Mouse (Mus musculus): ENCODE measurements around the gene Arhgdia. TPM values are rescaled to one million over a fixed set of nuclear protein-coding genes. Genes with fewer than 3 reads are reported as not detected.

Gene Arhgdia
- polyA plus RNA-seq (2012; fragmentation: generic; extraction: Trizol): 1,000 to 10,000 TPM; 1,146 to 2,128 TPM

DNA sequence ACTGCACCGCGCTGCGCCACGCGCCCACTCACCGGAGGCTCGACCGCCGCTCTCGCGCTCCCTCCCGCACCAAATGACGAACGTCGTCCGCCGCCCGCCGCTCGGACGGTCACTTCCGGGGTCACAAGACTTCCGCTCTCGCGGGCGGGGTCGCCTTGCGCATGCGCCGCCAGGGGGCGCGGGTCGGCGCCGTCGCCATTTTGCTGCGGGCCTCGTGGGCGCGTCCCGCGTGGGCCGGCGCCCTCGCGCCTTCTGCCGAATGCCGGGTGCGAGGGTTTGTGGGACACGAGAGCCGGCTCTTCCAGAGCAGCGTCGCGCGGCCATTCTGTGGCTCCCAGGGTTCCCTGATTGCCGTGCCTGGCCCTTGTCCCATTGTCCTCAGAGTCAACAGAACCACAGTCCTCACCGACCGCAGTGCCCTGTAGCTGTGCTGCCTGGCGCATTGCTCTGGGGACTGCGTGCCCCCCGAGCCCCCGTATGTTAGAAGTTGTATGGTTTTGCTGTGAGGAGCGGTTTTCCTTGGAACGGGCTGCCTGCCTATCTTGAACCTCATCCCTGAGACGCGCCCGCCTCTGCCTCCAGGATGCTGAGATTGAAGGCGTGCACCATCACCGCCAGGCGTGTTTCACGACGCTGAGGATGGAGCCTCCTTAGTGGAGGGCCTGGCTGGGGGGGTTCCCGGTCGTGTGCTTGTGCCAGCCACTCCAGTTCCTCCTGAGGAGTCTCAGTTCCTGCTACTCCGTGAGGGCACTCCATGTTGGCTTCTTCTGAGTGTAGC lies at the start of gene Arhgdia:
Arhgdia (minus strand) TSS at position 135 of the 778 bp plus-strand sequence.

GRCm38 (mm10) chr11:120625152-120625775 lies 43.8 kb upstream of the Arhgdia start, which contains the start of gene Sirt7:
Gene Sirt7, minus strand, starts transcription at chr11:120625240.

DNA sequence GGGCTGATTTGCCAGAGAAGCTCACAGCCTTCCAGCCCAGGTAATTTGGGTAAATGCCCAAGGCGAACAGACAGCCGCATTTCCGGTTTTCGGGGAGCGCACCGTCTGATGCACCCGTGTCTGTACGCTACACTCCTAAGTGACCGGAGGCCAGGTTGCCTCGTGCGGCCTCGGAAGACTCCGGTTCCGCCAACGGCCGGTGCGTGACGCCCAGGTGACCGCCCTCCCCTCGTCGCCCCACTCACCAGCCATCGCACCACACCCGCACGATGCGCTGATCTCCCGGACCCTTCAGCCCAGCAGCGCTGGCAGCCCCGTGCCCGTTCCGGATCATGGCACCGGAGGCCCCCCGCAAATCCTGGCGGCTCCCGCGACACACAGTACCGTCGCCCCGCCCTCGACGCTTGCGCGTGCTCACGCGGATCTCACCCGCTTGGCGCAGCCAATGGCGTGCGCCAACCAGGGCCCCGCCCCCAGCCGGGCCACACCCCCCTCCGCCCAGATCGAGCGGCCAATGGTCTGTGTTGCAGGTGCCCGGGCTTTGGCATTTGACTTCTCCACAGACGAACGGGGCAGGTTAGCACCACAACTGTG lies 36.2 kb upstream of the Arhgdia start, which contains the start of gene Pcyt2:
Pcyt2 (minus strand) TSS at position 418 of the 594 bp plus-strand sequence.

DNA sequence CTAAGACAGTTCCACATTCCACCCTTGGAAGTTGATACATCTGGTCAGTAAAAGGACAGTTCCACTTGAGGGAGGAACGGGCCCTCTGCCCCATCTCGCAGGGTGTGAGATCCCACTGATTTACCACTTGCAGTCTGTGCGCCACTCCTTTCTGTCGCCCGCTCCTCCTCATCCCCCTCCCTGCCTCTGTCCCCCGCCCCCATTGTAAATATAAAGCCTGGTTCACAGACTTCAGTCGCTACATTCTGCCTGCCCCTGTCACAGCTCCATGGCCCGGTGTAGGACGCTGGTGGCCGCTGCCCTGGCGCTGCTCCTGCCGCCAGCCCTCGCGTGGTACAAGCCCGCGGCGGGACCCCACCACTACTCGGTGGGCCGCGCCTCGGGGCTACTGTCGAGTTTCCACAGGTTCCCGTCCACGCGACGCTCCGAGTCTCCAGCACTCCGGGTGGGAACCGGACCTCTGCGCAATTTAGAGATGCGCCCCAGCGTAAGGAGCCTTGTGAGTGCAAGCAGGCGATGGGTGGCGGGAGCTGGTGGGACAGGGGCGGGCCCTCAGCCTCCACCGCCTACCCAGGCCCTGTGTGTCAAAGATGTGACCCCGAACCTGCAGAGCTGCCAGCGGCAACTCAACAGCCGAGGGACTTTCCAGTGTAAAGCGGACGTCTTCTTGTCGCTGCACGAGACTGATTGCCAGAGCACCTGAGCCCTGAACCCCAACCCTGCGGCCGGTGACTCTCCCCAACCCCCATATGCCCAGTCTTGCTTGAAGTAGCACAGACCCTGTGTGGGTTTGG lies 27.0 kb upstream of the Arhgdia start, which contains the start of gene Npb:
Npb (plus strand) TSS at position 237 of the 794 bp plus-strand sequence.

GRCm38 (mm10) chr11:120598283-120598989 lies 17.0 kb upstream of the Arhgdia start, which contains the start of the genes Alyref and Anapc11:
Gene Alyref, minus strand, starts transcription at chr11:120598365.
Gene Anapc11, plus strand, starts transcription at chr11:120598421.

GRCm38 (mm10) chr11:120572752-120573584 lies 8.5 kb downstream of the Arhgdia start, which contains the start of gene P4hb:
Gene P4hb, minus strand, starts transcription at chr11:120573253.

GRCm38 (mm10) chr11:120550810-120551440 lies 30.5 kb downstream of the Arhgdia start, which contains the start of gene Ppp1r27:
Gene Ppp1r27, minus strand, starts transcription at chr11:120551132.

DNA sequence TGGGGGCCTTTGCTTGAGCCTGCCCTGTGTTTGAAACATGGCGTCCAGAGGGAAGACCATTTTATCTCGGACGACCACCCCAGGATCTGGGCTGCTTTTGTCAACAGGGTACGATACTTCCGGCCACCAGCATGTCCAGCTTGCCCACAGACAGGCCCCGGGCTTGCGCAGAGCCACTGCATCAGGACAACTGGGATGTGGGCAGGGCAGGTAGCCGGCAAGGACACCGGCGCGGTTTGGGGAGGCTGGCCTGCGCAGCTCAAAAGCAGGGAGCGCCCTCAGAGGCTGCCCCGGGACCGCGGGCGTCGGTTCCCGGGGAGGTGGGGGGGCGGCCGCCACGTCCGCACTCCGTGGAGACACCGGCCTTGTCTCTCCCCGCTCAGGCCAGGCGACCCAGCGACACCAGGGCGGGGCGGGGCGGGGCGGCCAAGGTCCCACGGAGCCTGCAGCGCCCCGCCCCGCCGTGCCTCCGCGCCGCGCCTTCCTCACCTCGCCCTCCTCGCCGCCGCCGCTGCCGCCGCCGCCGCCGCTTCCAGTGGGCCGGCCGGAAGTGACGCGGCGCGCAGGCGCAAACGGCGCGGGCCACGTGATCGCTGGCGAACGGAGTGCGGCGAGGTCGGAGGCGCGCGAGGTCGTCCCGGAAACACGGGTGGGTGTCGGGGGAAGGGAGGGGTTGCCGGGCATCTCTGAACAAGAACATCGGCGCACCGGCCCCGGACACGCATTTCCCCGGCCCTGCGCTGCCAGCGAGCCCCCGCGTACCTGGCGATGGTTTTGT lies 32.1 kb downstream of the Arhgdia start, which contains the start of gene Mcrip1:
Mcrip1 (minus strand) TSS at position 560 of the 778 bp plus-strand sequence.

GRCm38 (mm10) chr11:120530085-120530964 lies 51.1 kb downstream of the Arhgdia start, which contains the start of gene Gcgr:
Gene Gcgr, plus strand, starts transcription at chr11:120530699.

Other genes with a start within 250 kb of the Arhgdia start
- 1,000 to 10,000 TPM; 3,031 to 5,204 TPM for gene Actg1, start 233.1 kb downstream of the Arhgdia start, polyA plus RNA-seq (2012; fragmentation: generic; extraction: Trizol)
- gene Fscn2, start 220.1 kb downstream of the Arhgdia start, polyA plus RNA-seq (2012; fragmentation: generic; extraction: Trizol): under 1 TPM; 0.45 to 0.54 TPM
- 10 to 100 TPM; 28.8 to 30.5 TPM for gene Faap100, start 202.9 kb downstream of the Arhgdia start, polyA plus RNA-seq (2012; fragmentation: generic; extraction: Trizol)
- gene Nploc4, start 143.9 kb downstream of the Arhgdia start, polyA plus RNA-seq (2012; fragmentation: generic; extraction: Trizol): 10 to 100 TPM; 34.7 to 46.1 TPM
- under 1 TPM in 1 of 2 experiments, not detected in 1; 0.02 TPM for gene Tspan10, start 139.0 kb downstream of the Arhgdia start, polyA plus RNA-seq (2012; fragmentation: generic; extraction: Trizol)
- 1 to 10 TPM in 1 of 2 experiments, under 1 TPM in 1; 0.06 to 1.0 TPM for gene Pde6g, start 128.1 kb downstream of the Arhgdia start, polyA plus RNA-seq (2012; fragmentation: generic; extraction: Trizol)
- 10 to 100 TPM; 18.6 to 34.7 TPM for gene Oxld1, start 123.6 kb downstream of the Arhgdia start, polyA plus RNA-seq (2012; fragmentation: generic; extraction: Trizol)
- 10 to 100 TPM in 1 of 2 experiments, 1 to 10 TPM in 1; 7.9 to 22.4 TPM for gene Ccdc137, start 123.5 kb downstream of the Arhgdia start, polyA plus RNA-seq (2012; fragmentation: generic; extraction: Trizol)
- gene Arl16, start 114.0 kb downstream of the Arhgdia start, polyA plus RNA-seq (2012; fragmentation: generic; extraction: Trizol): 10 to 100 TPM; 29.8 to 44.2 TPM
- gene Mrpl12, start 97.0 kb downstream of the Arhgdia start, polyA plus RNA-seq (2012; fragmentation: generic; extraction: Trizol): 100 to 1,000 TPM; 146 to 509 TPM
- 100 to 1,000 TPM; 118 to 126 TPM for gene Slc25a10, start 89.8 kb downstream of the Arhgdia start, polyA plus RNA-seq (2012; fragmentation: generic; extraction: Trizol)
- gene Gcgr, start 50.9 kb downstream of the Arhgdia start, polyA plus RNA-seq (2012; fragmentation: generic; extraction: Trizol): under 1 TPM in 1 of 2 experiments, not detected in 1; 0.08 TPM
- gene Mcrip1, start 31.9 kb downstream of the Arhgdia start, polyA plus RNA-seq (2012; fragmentation: generic; extraction: Trizol): 100 to 1,000 TPM; 245 to 382 TPM
- under 1 TPM; 0.25 to 0.63 TPM for gene Ppp1r27, start 30.5 kb downstream of the Arhgdia start, polyA plus RNA-seq (2012; fragmentation: generic; extraction: Trizol)
- gene P4hb, start 8.4 kb downstream of the Arhgdia start, polyA plus RNA-seq (2012; fragmentation: generic; extraction: Trizol): 1,000 to 10,000 TPM in 1 of 2 experiments, 100 to 1,000 TPM in 1; 703 to 1,073 TPM
- 100 to 1,000 TPM; 130 to 156 TPM for gene Alyref, start 16.7 kb upstream of the Arhgdia start, polyA plus RNA-seq (2012; fragmentation: generic; extraction: Trizol)
- 100 to 1,000 TPM; 274 to 500 TPM for gene Anapc11, start 16.8 kb upstream of the Arhgdia start, polyA plus RNA-seq (2012; fragmentation: generic; extraction: Trizol)
- gene Npb, start 26.9 kb upstream of the Arhgdia start, polyA plus RNA-seq (2012; fragmentation: generic; extraction: Trizol): 1 to 10 TPM in 1 of 2 experiments, under 1 TPM in 1; 0.29 to 1.2 TPM
- 10 to 100 TPM; 34.5 to 72.4 TPM for gene Pcyt2, start 36.3 kb upstream of the Arhgdia start, polyA plus RNA-seq (2012; fragmentation: generic; extraction: Trizol)
- gene Sirt7, start 43.6 kb upstream of the Arhgdia start, polyA plus RNA-seq (2012; fragmentation: generic; extraction: Trizol): 10 to 100 TPM; 18.6 to 29.5 TPM
- 10 to 100 TPM; 11.2 to 27.5 TPM for gene Mafg, start 52.0 kb upstream of the Arhgdia start, polyA plus RNA-seq (2012; fragmentation: generic; extraction: Trizol)
- 10 to 100 TPM; 15.8 to 35.0 TPM for gene Pycr1, start 62.1 kb upstream of the Arhgdia start, polyA plus RNA-seq (2012; fragmentation: generic; extraction: Trizol)
- not detected for gene Myadml2, start 66.5 kb upstream of the Arhgdia start, polyA plus RNA-seq (2012; fragmentation: generic; extraction: Trizol)
- 1 to 10 TPM; 5.1 to 6.4 TPM for gene Notum, start 79.6 kb upstream of the Arhgdia start, polyA plus RNA-seq (2012; fragmentation: generic; extraction: Trizol)
- gene Aspscr1, start 91.3 kb upstream of the Arhgdia start, polyA plus RNA-seq (2012; fragmentation: generic; extraction: Trizol): 100 to 1,000 TPM; 116 to 219 TPM
- 100 to 1,000 TPM in 1 of 2 experiments, 10 to 100 TPM in 1; 82.4 to 151 TPM for gene Cenpx, start 132.1 kb upstream of the Arhgdia start, polyA plus RNA-seq (2012; fragmentation: generic; extraction: Trizol)
- 10 to 100 TPM; 13.4 to 31.9 TPM for gene Lrrc45, start 132.3 kb upstream of the Arhgdia start, polyA plus RNA-seq (2012; fragmentation: generic; extraction: Trizol)
- gene Rac3, start 139.8 kb upstream of the Arhgdia start, polyA plus RNA-seq (2012; fragmentation: generic; extraction: Trizol): 10 to 100 TPM in 1 of 2 experiments, under 1 TPM in 1; 0.85 to 12.5 TPM
- gene Dcxr, start 145.7 kb upstream of the Arhgdia start, polyA plus RNA-seq (2012; fragmentation: generic; extraction: Trizol): 100 to 1,000 TPM; 170 to 223 TPM
- gene Cbr2, start 150.5 kb upstream of the Arhgdia start, polyA plus RNA-seq (2012; fragmentation: generic; extraction: Trizol): 1,000 to 10,000 TPM in 1 of 2 experiments, 100 to 1,000 TPM in 1; 150 to 1,096 TPM
- 1,000 to 10,000 TPM in 1 of 2 experiments, 10 to 100 TPM in 1; 83.4 to 2,207 TPM for gene Hmga1b, start 181.2 kb upstream of the Arhgdia start, polyA plus RNA-seq (2012; fragmentation: generic; extraction: Trizol)
- gene Rfng, start 202.6 kb upstream of the Arhgdia start, polyA plus RNA-seq (2012; fragmentation: generic; extraction: Trizol): 10 to 100 TPM; 36.7 to 58.4 TPM
- gene Gps1, start 202.6 kb upstream of the Arhgdia start, polyA plus RNA-seq (2012; fragmentation: generic; extraction: Trizol): 100 to 1,000 TPM; 221 to 278 TPM
- gene Dus1l, start 214.8 kb upstream of the Arhgdia start, polyA plus RNA-seq (2012; fragmentation: generic; extraction: Trizol): 10 to 100 TPM; 56.8 to 85.8 TPM
- gene Fasn, start 242.9 kb upstream of the Arhgdia start, polyA plus RNA-seq (2012; fragmentation: generic; extraction: Trizol): 100 to 1,000 TPM; 217 to 230 TPM